Mouse (Mus musculus) 416B (cell line): ENCODE results near the gene Catsper4.
A peak's percentile ranks its signal among the peaks of the same experiment; 100 is the strongest.

Source experiments
- DNase-seq: peaks from one replicate; pipeline ENCODE4 v3.0.0; 2011; ENCODE audit warnings: low read depth

Gene Catsper4

GRCm38 (mm10) chr4:134227194-134227593 lies at the start of gene Catsper4:
TSS of gene Catsper4 (minus strand) at chr4:134227383.
- DNase-seq, result peak; percentile 25

GRCm38 (mm10) chr4:134273417-134274345 lies 46.5 kb upstream of the Catsper4 start:
- DNase-seq, result peak; percentile 93

- peak; percentile 55 for DNase-seq
Observed at GRCm38 (mm10) chr4:134272731-134273416, 45.7 kb upstream of the Catsper4 start.

- DNase-seq, result no peak
Observed at GRCm38 (mm10) chr4:134271979-134272378, 44.8 kb upstream of the Catsper4 start.

GRCm38 (mm10) chr4:134269622-134270021 lies 42.4 kb upstream of the Catsper4 start:
- DNase-seq, result peak; percentile 55

GRCm38 (mm10) chr4:134268102-134268655 lies 41.0 kb upstream of the Catsper4 start:
- DNase-seq, result peak; percentile 89

- no peak for DNase-seq
Observed at GRCm38 (mm10) chr4:134265860-134266585, 38.8 kb upstream of the Catsper4 start.

GRCm38 (mm10) chr4:134263191-134263590 lies 36.0 kb upstream of the Catsper4 start:
- DNase-seq, result peak; percentile 33

- peak; percentile 49 for DNase-seq
Observed at GRCm38 (mm10) chr4:134258354-134258753, 31.2 kb upstream of the Catsper4 start.

- DNase-seq, result no peak
Observed at GRCm38 (mm10) chr4:134257198-134258009, 30.2 kb upstream of the Catsper4 start.

GRCm38 (mm10) chr4:134256407-134257197 lies 29.4 kb upstream of the Catsper4 start:
- no peak for DNase-seq

- DNase-seq, result no peak
Observed at GRCm38 (mm10) chr4:134255854-134256253, 28.7 kb upstream of the Catsper4 start.

GRCm38 (mm10) chr4:134254835-134255234 lies 27.7 kb upstream of the Catsper4 start:
- DNase-seq, result no peak

- DNase-seq, result no peak
Observed at GRCm38 (mm10) chr4:134253722-134254324, 26.6 kb upstream of the Catsper4 start, which contains the start of gene Grrp1. TSS of gene Grrp1 (minus strand) at chr4:134254106.

GRCm38 (mm10) chr4:134252911-134253721 lies 25.9 kb upstream of the Catsper4 start:
- no peak for DNase-seq

- no peak for DNase-seq
Observed at GRCm38 (mm10) chr4:134252131-134252910, 25.1 kb upstream of the Catsper4 start.

- DNase-seq, result no peak
Observed at GRCm38 (mm10) chr4:134251241-134252130, 24.3 kb upstream of the Catsper4 start.
